Mouse (Mus musculus) ES-Bruce4 (cell line): ENCODE data around the gene Glg1.

Experiments used
- CTCF ChIP-seq: IDR thresholded peaks from one replicate; pipeline ENCODE4 v1.8.1; 2011; ENCODE audit warnings: low read depth, low read length
- EP300 ChIP-seq: IDR thresholded peaks from 2 replicates; pipeline ENCODE4 v1.6.1; 2011; ENCODE audit warnings: low read depth, low read length; ENCODE audit not compliant: insufficient read depth
- POLR2A ChIP-seq: IDR thresholded peaks from one replicate; pipeline ENCODE4 v1.8.1; 2011; ENCODE audit warnings: low read length; ENCODE audit not compliant: insufficient read depth

GRCm38 (mm10) chr8:111268277-111268676 lies 9.3 kb upstream of the Glg1 start:
- TF ChIP-seq POLR2A (no peak), CTCF (no peak), EP300 (no peak)
